Mouse (Mus musculus) left cerebral cortex, adult 8-10 months (tissue): ENCODE data around the gene Cltc. TPM values are rescaled to one million over a fixed set of nuclear protein-coding genes. Genes with fewer than 3 reads are reported as not detected.
A peak's percentile ranks its signal among the peaks of the same experiment; 100 is the strongest.
"Not testable (repeated sequence)": the region's sequence is repeated elsewhere in the genome, so short reads cannot be mapped to it uniquely, and the experiment has no call there.

Experiments used
- DNase-seq, 2 experiments: peaks; one replicate each; pipeline ENCODE4 v3.0.0; 2022; ENCODE audit warnings: low spot score in 2 of 2
- total RNA-seq, 4 experiments: library from RNA; stranded (reverse); gene quantifications; 2 replicates each; pipeline ENCODE4 v1.2.4; 2022

Cltc gene
- total RNA-seq = 100 to 1,000 TPM; 529 to 551 (median 542) TPM

GRCm38 (mm10) chr11:86757480-86758371, at the start of gene Cltc:
Gene Cltc, minus strand, starts transcription at chr11:86757565.
- peak; percentile 98 for DNase-seq

GRCm38 (mm10) chr11:86807001-86807477, 49.7 kb upstream of the Cltc start:
- DNase-seq = peak; percentile 49 to 57

GRCm38 (mm10) chr11:86794161-86794560, 36.8 kb upstream of the Cltc start:
- no peak for DNase-seq

- DNase-seq = not testable (repeated sequence)
Observed at GRCm38 (mm10) chr11:86787436-86787835, 30.1 kb upstream of the Cltc start.

DNA sequence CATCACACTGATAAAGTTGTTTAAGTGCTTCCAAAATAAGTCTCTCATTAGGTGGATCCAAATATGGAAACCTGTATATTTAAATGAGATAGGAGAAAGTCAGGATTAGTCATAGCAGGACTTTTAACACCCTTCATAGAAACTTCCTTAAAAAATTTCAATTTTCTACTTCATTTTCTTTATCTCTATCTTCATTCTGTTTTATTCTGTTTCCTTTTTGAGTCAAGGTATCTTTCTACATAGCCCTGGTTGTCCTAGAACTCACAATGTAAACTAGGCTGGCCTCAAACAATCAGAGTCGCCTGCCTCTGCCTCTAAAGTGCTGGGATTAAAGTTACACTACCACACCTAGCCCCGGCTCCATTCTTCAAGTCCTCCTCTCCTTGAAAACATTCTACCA, 28.4 kb upstream of the Cltc start:
- no peak for DNase-seq

- DNase-seq = no peak
Observed at GRCm38 (mm10) chr11:86769884-86770283, 12.5 kb upstream of the Cltc start.

DNA sequence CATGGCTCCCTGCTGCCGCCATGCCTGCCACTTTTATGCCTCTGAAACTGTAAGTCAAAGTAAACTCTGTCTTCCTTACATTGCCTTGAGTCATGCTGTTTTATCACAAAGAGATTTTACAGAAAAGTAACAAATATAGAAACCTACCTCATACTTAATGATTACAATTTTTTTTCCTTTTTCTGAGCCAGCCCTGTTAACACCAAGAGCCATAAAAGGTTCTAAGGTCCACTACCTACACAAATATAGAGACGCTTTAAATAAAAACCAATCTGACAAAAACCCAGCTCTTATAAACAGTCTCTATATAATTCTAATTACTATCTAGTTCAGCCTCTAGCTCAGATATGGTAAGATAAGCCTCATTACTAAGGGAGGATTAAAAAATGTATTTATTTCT, 7.1 kb upstream of the Cltc start:
- no peak for DNase-seq

GRCm38 (mm10) chr11:86763127-86763526, 5.8 kb upstream of the Cltc start:
- DNase-seq = not testable (repeated sequence)

DNA sequence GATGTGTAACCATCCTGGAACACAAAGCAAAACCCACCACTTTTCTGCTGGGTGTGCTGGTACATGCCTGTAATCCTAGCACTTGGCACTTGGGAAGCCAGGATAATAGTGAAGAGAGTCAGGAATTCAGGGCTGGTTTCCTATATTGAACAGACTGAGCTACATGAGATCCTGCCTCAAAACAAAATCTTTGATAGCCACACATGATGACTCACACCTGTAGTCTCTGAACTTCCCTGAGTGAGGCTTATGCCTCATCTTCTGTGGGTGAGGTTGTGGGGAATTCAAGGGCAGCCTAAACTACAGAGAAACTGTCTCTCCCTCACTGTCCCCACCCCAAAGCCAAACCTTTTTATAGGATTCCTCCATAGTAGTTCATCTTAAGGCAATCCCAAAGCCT, 3.0 kb upstream of the Cltc start:
- DNase-seq = peak in 1 of 2 experiments; percentile 6

DNA sequence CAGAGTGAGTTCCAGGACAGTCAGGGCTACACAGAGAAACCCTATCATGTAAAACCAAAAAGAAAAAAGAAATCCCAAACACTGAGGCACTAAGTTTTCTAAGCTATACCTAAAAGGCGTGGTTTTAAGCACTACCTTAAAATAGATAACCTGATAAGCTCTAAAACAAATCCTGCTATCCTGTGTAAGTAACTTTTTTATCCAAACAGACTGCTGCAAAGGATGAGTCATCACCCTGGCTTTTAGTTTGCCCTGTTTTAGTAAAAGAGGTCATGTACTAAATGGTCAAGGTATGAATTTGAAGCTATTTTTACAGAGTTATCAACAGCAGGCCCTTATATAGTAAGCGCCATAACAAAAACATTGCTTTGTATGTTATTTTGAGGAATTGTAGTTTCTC, 2.5 kb upstream of the Cltc start:
- DNase-seq = no peak

DNA sequence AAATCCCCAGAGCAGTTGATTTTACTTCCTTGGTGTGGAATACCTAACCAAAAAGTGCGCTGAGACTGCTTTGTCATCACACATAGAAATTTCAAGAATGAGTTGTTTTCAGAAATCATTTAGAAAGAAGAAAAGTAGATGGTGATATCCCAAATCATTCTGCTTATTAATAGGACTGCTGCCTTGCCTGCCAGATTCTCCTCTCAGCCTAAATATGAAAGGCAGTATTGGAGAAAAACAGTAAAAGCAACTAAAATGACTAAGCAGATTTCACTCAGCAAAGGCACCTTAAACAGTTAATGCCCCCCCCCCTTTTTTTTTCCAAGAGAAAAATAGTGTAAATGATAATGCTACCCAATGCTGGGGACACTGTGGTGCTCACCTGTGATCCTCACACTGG, 1.9 kb upstream of the Cltc start:
- DNase-seq = no peak

- DNase-seq = no peak
Observed at GRCm38 (mm10) chr11:86758559-86758958, 1.2 kb upstream of the Cltc start.

- no peak for DNase-seq
Observed at GRCm38 (mm10) chr11:86757142-86757479, 254 bp downstream of the Cltc start.

- DNase-seq = peak; percentile 15 to 64
Observed at GRCm38 (mm10) chr11:86756156-86757141, 916 bp downstream of the Cltc start.

- no peak for DNase-seq
Observed at GRCm38 (mm10) chr11:86752404-86752803, 5.0 kb downstream of the Cltc start.

DNA sequence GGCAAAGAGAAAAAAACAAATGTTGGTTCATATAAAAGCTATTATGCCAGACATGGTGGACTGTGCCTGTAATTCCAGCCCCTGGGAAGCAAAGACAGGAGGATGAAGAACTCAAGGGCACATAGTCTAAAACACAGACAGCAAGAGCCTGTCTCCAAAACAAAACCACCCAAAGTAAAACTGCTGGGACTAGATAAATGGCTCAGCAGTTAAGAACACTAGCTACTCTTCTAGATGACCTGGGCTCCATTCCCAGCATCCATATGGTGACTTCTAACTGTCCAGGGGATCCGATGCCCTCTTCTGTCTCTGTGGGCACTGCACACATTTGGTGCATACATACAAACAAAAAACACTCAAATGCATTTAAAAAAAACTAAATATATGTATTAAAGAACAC, 6.4 kb downstream of the Cltc start:
- no peak for DNase-seq

DNA sequence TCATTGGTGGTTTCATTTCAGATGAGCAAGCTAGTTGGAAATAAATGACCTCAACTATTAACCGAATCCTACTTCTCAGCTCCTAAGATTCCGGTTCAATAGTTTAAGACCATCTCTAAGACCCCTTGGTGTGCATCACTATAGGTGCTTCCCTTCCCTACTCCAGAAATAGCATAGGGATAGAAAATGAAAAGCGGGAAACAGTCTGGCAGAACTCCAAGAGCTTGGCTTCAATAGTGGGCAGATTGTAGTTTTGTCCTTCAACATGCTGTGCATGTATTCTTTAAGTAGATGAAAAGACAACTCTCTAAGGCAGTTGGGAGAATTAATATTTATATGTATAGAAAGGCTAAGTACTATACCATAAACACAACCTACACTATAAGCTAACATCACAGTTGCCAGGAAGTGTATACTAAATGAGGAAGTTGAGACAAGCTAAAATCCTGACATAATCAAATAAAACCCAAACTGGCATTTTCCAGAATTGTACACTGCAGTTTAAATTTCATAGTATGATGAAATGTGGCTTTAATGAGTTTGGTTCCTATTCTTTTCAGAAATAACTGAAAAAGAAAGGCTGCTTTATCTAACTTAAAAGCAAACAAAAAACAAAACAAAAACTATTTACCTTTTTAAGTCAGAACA, 7.5 kb downstream of the Cltc start:
- no peak for DNase-seq

DNA sequence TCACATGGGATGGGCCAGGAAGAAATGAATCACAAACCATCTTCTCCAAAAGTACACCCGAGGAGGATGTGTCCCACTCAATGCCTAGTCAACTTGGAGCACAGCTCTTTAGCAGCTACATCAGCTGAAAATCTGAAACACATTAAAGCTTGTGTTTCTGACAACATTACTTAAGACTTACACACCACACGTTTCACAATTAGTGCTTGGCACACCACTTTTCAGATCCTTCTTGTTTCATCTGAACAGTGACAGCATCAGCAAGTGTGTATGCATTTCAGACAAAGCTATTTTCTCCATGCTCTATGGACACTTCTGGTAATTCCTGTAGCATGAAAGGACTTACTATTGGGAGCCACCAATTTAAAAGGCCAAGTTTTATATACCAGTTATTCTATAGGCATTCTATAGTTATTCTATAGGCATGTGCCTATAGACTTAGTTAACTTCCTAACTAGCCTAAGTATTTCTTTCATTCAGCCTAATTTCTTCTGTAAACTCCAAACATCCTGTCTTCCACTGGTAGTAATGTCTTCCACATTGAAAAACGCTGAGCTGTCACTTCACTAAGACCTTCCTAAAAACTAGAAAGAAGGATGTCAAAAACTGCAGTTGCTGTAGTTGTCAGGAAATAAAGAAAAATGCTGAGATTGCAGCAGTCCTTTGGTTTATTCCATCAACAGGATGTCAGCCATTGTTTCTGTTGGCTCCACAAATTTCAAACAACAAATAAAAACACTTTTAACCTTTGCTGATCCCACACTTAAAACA, 11.5 kb downstream of the Cltc start:
- no peak for DNase-seq

GRCm38 (mm10) chr11:86742605-86743004, 14.8 kb downstream of the Cltc start:
- no peak for DNase-seq

- no peak for DNase-seq
Observed at GRCm38 (mm10) chr11:86741505-86741904, 15.9 kb downstream of the Cltc start.

DNA sequence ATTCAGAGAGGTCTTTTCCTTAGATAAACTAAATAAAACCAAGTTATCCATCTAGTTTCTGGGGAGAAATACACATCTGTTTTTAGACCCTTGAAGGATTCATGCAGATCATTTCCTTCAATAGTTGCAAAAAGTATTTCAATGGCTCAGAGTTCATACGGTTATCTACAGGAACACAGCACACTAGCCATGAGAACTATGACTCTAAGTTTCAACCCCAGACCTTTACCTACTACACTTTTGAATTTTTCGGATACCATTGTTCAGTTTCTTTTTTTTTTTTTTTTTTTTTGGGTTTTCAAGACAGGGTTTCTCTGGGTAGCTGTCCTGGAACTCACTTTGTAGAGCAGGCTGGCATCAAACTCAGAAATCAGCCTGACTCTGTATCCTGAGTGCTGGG, 17.9 kb downstream of the Cltc start:
- DNase-seq = no peak
